Mouse (Mus musculus): ENCODE measurements around the gene Aplf. TPM values are rescaled to one million over a fixed set of nuclear protein-coding genes. Genes with fewer than 3 reads are reported as not detected.

The Aplf gene
- 9.0 and 10.7 TPM in 2 replicates for polyA plus RNA-seq (2015; fragmentation: Nextera tagmentation; extraction: Ambion mirVana)

DNA sequence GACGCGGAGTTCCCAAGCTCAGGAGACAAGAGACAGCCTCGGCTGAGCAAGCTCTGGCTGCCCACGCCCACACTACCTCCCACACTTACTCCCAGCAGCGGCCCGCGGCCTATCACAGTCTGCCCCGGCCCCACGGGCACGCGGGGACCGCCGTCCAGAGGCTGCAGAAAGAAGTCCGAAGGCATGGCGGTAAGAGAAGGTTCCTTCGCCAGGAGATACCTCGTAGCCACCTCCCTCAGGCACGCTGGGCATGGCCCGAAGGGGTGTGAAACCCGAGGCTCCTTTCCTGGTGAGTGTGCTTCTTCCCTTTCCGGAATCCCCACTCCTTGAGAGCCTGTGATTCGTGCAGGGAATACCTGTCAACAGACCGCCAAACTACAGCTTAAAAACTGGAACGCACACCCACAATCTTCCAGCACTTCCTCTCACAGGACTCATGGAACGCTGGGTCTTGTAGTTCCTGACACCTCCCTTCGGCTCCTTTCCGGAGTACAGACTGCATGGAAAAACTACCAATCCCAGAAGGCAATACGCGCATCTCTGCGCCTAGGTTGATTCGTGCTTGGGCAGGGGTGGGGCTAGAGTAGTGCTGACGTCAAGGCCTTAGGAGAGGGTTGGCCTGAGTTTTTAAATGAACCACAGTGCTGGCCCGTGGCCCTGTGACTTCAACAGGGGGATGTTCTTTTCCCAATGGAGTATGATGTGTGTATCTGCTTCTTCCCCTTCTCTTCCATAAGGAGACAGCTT lies at the start of gene Aplf:
Aplf (minus strand) TSS at position 423 of the 747 bp plus-strand sequence.
- peak; percentile 100 for ATAC-seq (ENCODE audit: low FRiP score)
- under 1% methylated on average over 33 of the region's 33 CpGs for WGBS
- Histone ChIP-seq H3K4me1 (peaks cover 28% of the 10 kb centered on the region), H3K36me3 (no peaks in the 10 kb centered on the region), H3K4me3 (replicated peaks) (peak within 1 kb of the TSS; percentile 83), H3K9ac (replicated peaks) (peak within 1 kb of the TSS; percentile 63), H3K27ac (replicated peaks) (peak within 1 kb of the TSS; percentile 69), H3K4me2 (peak within 1 kb of the TSS; percentile 95), H3K9me3 (replicated peaks) (no peaks in the 10 kb centered on the region), H3K27me3 (replicated peaks) (no peaks in the 10 kb centered on the region)

DNA sequence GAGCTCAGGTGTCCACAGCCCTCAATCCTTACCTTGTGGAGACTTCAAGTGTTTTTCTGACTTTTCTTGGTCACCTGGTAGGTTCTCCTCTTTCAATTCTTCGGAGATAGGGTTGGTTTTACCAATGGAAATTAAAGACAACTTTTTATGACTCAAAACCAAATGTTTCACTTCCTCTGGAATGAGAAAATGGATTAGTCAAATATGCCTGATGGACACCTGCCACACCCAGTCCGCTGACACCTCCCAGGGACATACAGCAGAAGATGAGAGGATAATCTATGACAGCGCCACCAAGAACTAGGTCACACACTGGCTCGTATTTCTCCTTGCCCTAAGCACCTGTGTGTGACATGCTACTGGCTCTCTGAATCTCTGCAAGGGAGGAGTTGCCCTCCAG lies 42.1 kb upstream of the Aplf start:
- Histone ChIP-seq H3K4me2 (no peak overlapping the region), H3K36me3 (no peaks in the 10 kb centered on the region), H3K4me1 (no peaks in the 10 kb centered on the region), H3K9me3 (replicated peaks) (no peaks in the 10 kb centered on the region), H3K4me3 (replicated peaks) (no peak overlapping the region), H3K27me3 (replicated peaks) (no peaks in the 10 kb centered on the region), H3K27ac (replicated peaks) (no peak overlapping the region), H3K9ac (replicated peaks) (no peak overlapping the region)
- ATAC-seq (ENCODE audit: low FRiP score) = no peak
- 92% methylated on average over 4 of the region's 4 CpGs for WGBS

DNA sequence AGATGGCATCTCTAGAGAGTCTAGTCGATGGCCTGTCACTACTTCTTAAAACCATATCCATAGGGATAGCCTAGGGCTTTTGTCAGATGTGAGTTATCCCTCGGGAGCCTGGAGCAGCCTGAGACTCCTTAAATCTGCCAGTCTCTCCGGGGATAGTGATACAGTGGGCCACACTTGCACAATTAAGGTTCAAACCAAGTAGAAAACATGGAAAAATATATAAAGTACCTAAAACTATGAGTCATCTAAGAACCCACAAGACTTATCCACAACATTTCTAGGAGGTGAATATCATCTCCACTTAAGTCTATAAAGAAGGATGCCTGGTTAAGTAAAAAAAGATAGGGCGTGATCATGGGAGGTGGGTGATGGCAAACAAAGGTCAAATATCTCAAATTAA lies 40.3 kb upstream of the Aplf start:
- Histone ChIP-seq H3K4me2 (no peak overlapping the region), H3K27me3 (replicated peaks) (no peaks in the 10 kb centered on the region), H3K27ac (replicated peaks) (no peak overlapping the region), H3K9me3 (replicated peaks) (no peaks in the 10 kb centered on the region), H3K9ac (replicated peaks) (no peak overlapping the region), H3K36me3 (no peaks in the 10 kb centered on the region), H3K4me1 (no peaks in the 10 kb centered on the region), H3K4me3 (replicated peaks) (no peak overlapping the region)
- no peak for ATAC-seq (ENCODE audit: low FRiP score)
- WGBS = 92% methylated on average over 4 of the region's 4 CpGs

DNA sequence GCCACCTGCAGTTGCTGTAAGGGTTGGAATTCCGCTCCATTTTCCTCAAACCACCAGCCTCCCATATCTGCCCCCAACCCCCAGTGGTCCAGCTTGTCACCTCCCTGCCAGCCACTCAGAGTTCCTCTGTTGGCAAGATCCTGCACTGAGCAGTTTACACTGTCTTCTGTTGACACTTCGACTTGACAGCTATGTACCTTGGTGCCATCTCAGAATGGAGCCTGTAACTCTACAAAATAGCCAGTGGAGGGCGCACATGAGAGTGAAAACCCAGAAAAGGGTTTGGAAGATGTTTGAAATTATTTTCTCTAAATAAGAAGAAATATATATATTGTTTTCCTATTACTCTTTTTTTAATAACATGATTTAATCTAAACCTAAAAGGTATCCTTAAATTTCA lies 34.3 kb upstream of the Aplf start:
- 45% methylated on average over 3 of the region's 3 CpGs for WGBS
- Histone ChIP-seq H3K36me3 (no peaks in the 10 kb centered on the region), H3K27me3 (replicated peaks) (no peaks in the 10 kb centered on the region), H3K9ac (replicated peaks) (no peak overlapping the region), H3K4me3 (replicated peaks) (no peak overlapping the region), H3K9me3 (replicated peaks) (no peaks in the 10 kb centered on the region), H3K27ac (replicated peaks) (no peak overlapping the region), H3K4me2 (no peak overlapping the region), H3K4me1 (no peaks in the 10 kb centered on the region)
- ATAC-seq (ENCODE audit: low FRiP score) = no peak

DNA sequence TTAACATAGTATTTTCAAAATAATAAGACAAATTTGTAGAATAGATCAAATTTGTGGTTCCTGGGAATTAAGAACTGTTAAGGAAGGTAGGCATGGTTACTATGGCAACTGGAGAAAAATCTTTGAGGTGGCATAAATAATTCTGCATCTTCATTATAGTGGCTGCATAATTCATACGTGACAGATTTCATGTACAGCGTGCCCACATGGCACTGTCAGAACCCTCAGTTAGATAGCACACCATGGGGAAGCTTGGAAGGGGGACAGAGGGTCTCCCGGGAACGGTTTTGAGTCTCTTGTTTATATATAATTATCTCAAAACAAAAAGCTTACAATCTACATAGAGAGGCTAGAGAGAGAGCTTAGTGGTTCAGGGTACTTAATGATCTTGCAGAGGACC lies 24.6 kb upstream of the Aplf start:
- Histone ChIP-seq H3K4me1 (no peaks in the 10 kb centered on the region), H3K9ac (replicated peaks) (no peak overlapping the region), H3K4me3 (replicated peaks) (no peak overlapping the region), H3K36me3 (no peaks in the 10 kb centered on the region), H3K27me3 (replicated peaks) (no peaks in the 10 kb centered on the region), H3K27ac (replicated peaks) (no peak overlapping the region), H3K4me2 (no peak overlapping the region), H3K9me3 (replicated peaks) (0 out of 2 replicates have a peak, but pooled peaks cover 3% of the 10 kb centered on the region)
- ATAC-seq (ENCODE audit: low FRiP score) = no peak
- WGBS = 88% methylated on average over 4 of the region's 4 CpGs

DNA sequence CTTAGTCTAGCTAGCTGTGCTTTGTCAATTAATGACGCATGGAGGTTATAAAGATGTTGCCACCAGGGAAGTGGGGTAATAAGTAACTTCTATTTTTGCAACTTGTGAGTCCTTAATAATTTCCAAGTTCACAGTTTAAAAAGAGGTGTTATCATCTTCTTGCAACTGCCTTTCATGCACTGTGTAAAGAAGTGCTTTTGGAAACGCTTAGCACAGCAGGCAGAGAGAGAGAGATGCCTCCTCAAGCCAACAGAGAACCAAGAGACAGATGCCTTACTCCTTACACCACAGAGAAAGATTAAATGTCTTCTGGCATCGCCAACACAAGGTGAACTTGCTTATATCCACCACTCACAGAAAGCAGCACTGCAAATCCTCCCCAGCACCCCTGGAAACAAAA lies 24.0 kb upstream of the Aplf start:
- no peak overlapping the region for H3K4me2 ChIP-seq
- ATAC-seq (ENCODE audit: low FRiP score) = no peak
- H3K27me3 ChIP-seq (replicated peaks) = no peaks in the 10 kb centered on the region
- no peaks in the 10 kb centered on the region for H3K36me3 ChIP-seq
- H3K9me3 ChIP-seq (replicated peaks) = 0 out of 2 replicates have a peak, but pooled peaks cover 3% of the 10 kb centered on the region
- H3K4me3 ChIP-seq (replicated peaks) = no peak overlapping the region
- WGBS = 75% methylated on average over 3 of the region's 3 CpGs
- no peaks in the 10 kb centered on the region for H3K4me1 ChIP-seq
- no peak overlapping the region for H3K9ac ChIP-seq (replicated peaks)
- no peak overlapping the region for H3K27ac ChIP-seq (replicated peaks)

DNA sequence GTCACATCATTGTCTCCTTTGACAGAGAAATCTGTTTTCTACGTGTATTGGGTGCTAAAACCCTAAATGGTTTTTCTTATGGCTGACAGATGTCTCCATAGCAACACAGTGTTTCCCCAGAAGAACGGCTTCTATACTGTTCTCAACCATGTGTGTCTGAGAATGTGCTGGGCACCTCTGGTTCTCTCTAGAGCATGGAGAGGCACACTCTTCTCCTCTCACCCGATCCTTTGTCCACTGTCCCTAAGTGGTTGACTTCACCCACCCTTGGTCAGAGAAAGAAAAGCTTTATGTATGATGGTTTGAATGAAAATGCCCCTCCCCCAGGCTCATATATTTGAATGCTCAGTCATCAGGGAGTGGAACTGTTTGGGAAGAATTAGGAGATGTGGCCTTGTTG lies 8.4 kb upstream of the Aplf start:
- WGBS = 23% methylated on average over 3 of the region's 3 CpGs
- no peaks in the 10 kb centered on the region for H3K27me3 ChIP-seq (replicated peaks)
- no peaks in the 10 kb centered on the region for H3K9me3 ChIP-seq (replicated peaks)
- H3K4me2 ChIP-seq = no peak overlapping the region
- H3K9ac ChIP-seq (replicated peaks) = no peak overlapping the region
- H3K4me1 ChIP-seq = no peaks in the 10 kb centered on the region
- no peak for ATAC-seq (ENCODE audit: low FRiP score)
- no peak overlapping the region for H3K4me3 ChIP-seq (replicated peaks)
- no peaks in the 10 kb centered on the region for H3K36me3 ChIP-seq
- H3K27ac ChIP-seq (replicated peaks) = no peak overlapping the region

DNA sequence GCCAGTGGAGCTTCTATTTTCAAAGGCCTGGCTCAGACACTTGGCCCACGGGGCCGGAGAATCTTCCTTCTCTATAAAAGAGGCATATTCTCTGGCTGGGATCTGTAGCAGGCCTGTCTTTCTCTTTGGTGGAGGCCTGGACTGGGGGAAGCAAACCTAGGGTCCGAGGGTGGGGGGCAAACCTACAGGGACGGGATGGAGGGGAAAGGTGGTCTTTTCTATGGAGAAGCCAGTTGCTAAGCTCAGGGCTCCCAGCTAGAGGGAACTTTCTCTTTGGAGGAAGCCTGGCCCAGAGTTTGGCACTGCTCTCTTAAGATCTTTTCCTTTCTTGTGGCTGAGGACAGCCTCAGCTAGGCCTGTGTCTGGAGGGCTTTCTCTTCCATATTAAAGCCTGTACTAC lies 668 bp upstream of the Aplf start:
- 49% methylated on average over 4 of the region's 4 CpGs for WGBS
- Histone ChIP-seq H3K27ac (replicated peaks) (peak overlapping the region; percentile 49), H3K4me2 (peak overlapping the region; percentile 95)

DNA sequence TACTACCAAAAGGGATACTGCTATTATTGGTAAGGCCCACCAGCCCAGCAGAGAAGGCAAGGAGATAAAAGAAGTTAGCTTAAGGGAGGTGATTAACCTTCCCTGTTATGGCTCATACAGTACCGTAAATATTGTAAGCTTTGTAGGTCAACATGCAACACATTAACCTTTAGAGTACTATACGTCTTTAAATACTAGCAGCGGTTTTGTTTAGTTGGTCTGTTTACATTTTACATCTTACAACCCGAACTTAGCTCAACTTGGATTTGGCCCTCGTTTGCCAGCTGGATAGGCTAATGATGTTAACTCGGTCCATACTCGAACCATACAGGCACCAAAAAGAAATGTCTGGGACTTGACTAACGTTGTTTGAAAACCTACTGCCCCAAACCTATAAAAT lies 640 bp downstream of the Aplf start:
- peaks cover 28% of the 10 kb centered on the region for H3K4me1 ChIP-seq
- peak overlapping the region; percentile 63 for H3K9ac ChIP-seq (replicated peaks)
- no peak for ATAC-seq (ENCODE audit: low FRiP score)
- peak overlapping the region; percentile 83 for H3K4me3 ChIP-seq (replicated peaks)
- no peaks in the 10 kb centered on the region; the same call in 1 of the 2 replicates for H3K36me3 ChIP-seq
- WGBS = 11% methylated on average over 8 of the region's 8 CpGs
- no peaks in the 10 kb centered on the region for H3K9me3 ChIP-seq (replicated peaks)
- H3K27me3 ChIP-seq (replicated peaks) = no peaks in the 10 kb centered on the region
- peak overlapping the region; percentile 69 for H3K27ac ChIP-seq (replicated peaks)
- H3K4me2 ChIP-seq = peak overlapping the region; percentile 95

More for the DNA sequence above, 668 bp upstream of the Aplf start:
- Histone ChIP-seq H3K9ac (replicated peaks) (peak overlapping the region; percentile 40; the same call in 1 of the 2 replicates), H3K4me1 (peaks cover 28% of the 10 kb centered on the region), H3K4me3 (replicated peaks) (peak overlapping the region; percentile 83), H3K9me3 (replicated peaks) (no peaks in the 10 kb centered on the region), H3K27me3 (replicated peaks) (no peaks in the 10 kb centered on the region), H3K36me3 (no peaks in the 10 kb centered on the region)
- peak; percentile 27; the same call in 1 of the 2 replicates for ATAC-seq (ENCODE audit: low FRiP score)

DNA sequence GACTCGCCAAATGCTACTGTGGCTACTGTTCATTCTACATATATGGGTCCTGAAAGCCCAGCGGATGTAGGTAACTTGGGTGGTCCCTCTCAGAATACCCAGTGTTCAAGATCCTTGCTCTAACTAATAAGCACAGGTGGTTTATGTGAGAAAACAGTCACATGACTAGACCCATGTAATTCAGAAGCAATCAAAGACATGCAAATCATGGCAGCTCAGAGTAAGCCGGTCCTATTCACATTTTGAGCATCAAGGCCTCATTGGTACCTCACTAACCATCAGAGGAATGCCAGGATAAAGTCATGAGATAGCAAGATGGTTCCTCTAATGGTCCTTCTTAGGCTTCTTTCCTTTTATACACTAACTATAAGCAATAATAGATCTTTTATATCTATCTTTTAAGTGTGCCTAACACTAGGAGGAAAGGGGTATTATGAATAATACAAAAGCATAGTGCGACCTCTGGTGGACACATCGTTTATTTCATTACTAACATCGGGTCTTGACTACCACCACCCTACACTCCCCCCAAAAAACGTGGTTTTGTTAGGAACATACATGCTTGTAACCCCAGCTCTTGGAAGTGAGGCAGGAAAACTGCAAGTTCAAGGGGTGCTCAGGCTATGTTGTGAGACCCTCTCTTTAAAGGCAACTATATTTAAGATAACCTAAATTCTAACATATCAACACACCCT lies 2.0 kb downstream of the Aplf start:
- Histone ChIP-seq H3K9me3 (replicated peaks) (no peaks in the 10 kb centered on the region), H3K27me3 (replicated peaks) (no peaks in the 10 kb centered on the region), H3K4me3 (replicated peaks) (no peak overlapping the region), H3K4me2 (peak overlapping the region; percentile 22), H3K36me3 (no peaks in the 10 kb centered on the region; the same call in 1 of the 2 replicates), H3K9ac (replicated peaks) (no peak overlapping the region), H3K4me1 (peaks cover 28% of the 10 kb centered on the region), H3K27ac (replicated peaks) (no peak overlapping the region)
- ATAC-seq (ENCODE audit: low FRiP score) = no peak
- WGBS = 26% methylated on average over 7 of the region's 7 CpGs

DNA sequence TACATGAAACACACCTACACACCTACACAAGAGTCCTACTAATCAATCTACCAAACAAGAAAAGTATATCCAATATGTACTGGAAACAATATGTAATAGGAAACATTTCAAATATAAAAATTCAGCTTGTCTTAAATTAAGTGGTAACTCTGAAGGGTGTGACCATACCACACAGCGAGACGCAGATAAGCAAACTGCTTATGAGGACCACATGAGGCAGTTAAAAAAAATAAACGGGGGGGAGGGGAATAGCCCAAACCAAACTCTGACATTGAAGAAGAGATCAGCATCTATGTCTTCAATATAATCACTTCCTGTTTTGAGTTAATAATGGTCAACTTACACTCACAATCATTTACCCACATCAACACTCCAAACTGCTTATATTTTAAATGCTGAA lies 3.3 kb downstream of the Aplf start:
- Histone ChIP-seq H3K9ac (replicated peaks) (no peak overlapping the region), H3K27ac (replicated peaks) (no peak overlapping the region), H3K36me3 (no peaks in the 10 kb centered on the region; the same call in 1 of the 2 replicates), H3K27me3 (replicated peaks) (no peaks in the 10 kb centered on the region), H3K4me1 (peaks cover 28% of the 10 kb centered on the region), H3K9me3 (replicated peaks) (no peaks in the 10 kb centered on the region), H3K4me2 (no peak overlapping the region), H3K4me3 (replicated peaks) (no peak overlapping the region)
- no peak for ATAC-seq (ENCODE audit: low FRiP score)
- 92% methylated on average over 3 of the region's 3 CpGs for WGBS

DNA sequence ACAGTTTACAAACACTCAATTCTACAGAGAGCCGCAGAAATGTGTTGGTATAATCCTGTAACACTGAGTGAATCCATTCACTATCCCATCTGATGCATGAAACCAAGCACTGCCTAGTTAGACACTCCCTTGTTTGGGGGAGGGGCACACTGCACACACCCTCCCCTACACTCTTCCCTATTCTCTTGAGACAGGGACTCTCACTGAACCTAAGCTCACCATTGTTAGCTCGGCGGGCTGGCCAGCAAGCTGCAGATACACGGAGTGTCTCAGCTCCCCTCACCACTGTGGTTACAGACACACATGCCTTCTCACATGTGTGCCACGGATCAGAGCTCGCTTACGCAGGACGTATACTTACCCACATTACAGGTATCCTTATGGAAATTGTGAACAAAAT lies 4.2 kb downstream of the Aplf start:
- no peak overlapping the region for H3K9ac ChIP-seq (replicated peaks)
- no peak for ATAC-seq (ENCODE audit: low FRiP score)
- H3K4me1 ChIP-seq = peaks cover 24% of the 10 kb centered on the region
- H3K27me3 ChIP-seq (replicated peaks) = no peaks in the 10 kb centered on the region
- no peak overlapping the region for H3K4me3 ChIP-seq (replicated peaks)
- H3K27ac ChIP-seq (replicated peaks) = no peak overlapping the region
- no peaks in the 10 kb centered on the region; the same call in 1 of the 2 replicates for H3K36me3 ChIP-seq
- 75% methylated on average over 8 of the region's 8 CpGs for WGBS
- H3K4me2 ChIP-seq = no peak overlapping the region
- no peaks in the 10 kb centered on the region for H3K9me3 ChIP-seq (replicated peaks)
